Mouse (Mus musculus): ENCODE results near the gene Dnmt1. TPM values are rescaled to one million over a fixed set of nuclear protein-coding genes. Genes with fewer than 3 reads are reported as not detected.

Dnmt1 gene
- polyA plus RNA-seq, 1 experiment from 2014 or later = 78.4 TPM

- no peak overlapping the region for H3K4me2 ChIP-seq (replicated peaks)
- no peak for ATAC-seq (ENCODE audit: insufficient number of reproducible peaks, low FRiP score, low TSS enrichment, low read depth)
- H3K9me3 ChIP-seq (replicated peaks) = no peaks in the 10 kb centered on the region
- H3K27me3 ChIP-seq = peaks cover 7% of the 10 kb centered on the region; the same call in 1 of the 2 replicates
- H3K36me3 ChIP-seq = no peaks in the 10 kb centered on the region
- no peak overlapping the region for H3K4me3 ChIP-seq (replicated peaks)
- H3K9ac ChIP-seq = no peak overlapping the region
- no peaks in the 10 kb centered on the region for H3K4me1 ChIP-seq
- WGBS = 54% methylated on average over 4 of the region's 4 CpGs
- no peak overlapping the region for H3K27ac ChIP-seq (replicated peaks)
Measured at GRCm38 (mm10) chr9:20862225-20862624, 97.5 kb downstream of the Dnmt1 start.

GRCm38 (mm10) chr9:20861821-20862220, 97.9 kb downstream of the Dnmt1 start:
- no peaks in the 10 kb centered on the region for H3K4me1 ChIP-seq
- 8% methylated on average over 4 of the region's 4 CpGs for WGBS
- H3K4me2 ChIP-seq (replicated peaks) = no peak overlapping the region
- no peaks in the 10 kb centered on the region for H3K36me3 ChIP-seq
- H3K9ac ChIP-seq = no peak overlapping the region
- ATAC-seq (ENCODE audit: insufficient number of reproducible peaks, low FRiP score, low TSS enrichment, low read depth) = no peak
- H3K27me3 ChIP-seq = peaks cover 3% of the 10 kb centered on the region; the same call in 1 of the 2 replicates
- no peak overlapping the region for H3K4me3 ChIP-seq (replicated peaks)
- no peak overlapping the region for H3K27ac ChIP-seq (replicated peaks)
- no peaks in the 10 kb centered on the region for H3K9me3 ChIP-seq (replicated peaks)

GRCm38 (mm10) chr9:20859926-20860325, 99.8 kb downstream of the Dnmt1 start:
- Histone ChIP-seq H3K9ac (no peak overlapping the region), H3K4me2 (replicated peaks) (no peak overlapping the region), H3K36me3 (no peaks in the 10 kb centered on the region), H3K27me3 (no peaks in the 10 kb centered on the region), H3K4me3 (replicated peaks) (no peak overlapping the region), H3K4me1 (no peaks in the 10 kb centered on the region), H3K27ac (replicated peaks) (no peak overlapping the region), H3K9me3 (replicated peaks) (no peaks in the 10 kb centered on the region)
- WGBS = 44% methylated on average over 6 of the region's 6 CpGs
- 0 out of 2 replicates have a peak, but pooled peaks have one; percentile 34 for ATAC-seq (ENCODE audit: insufficient number of reproducible peaks, low FRiP score, low TSS enrichment, low read depth)

Small RNAs within 50 kb of the gene (microRNA-seq; reads per million reads assigned to microRNA genes)
- gene Mir7081 (ENCODE audit: borderline number of aligned reads) = 0.86 reads per million

Other genes starting within 250 kb of the Dnmt1 start
- 13.4 and 13.8 TPM in 2 replicates for gene Olfm2, start 213.5 kb downstream of the Dnmt1 start, polyA plus RNA-seq (2015; fragmentation: Nextera tagmentation; extraction: Ambion mirVana)
- 5.9 and 6.8 TPM in 2 replicates for gene Col5a3, start 144.8 kb downstream of the Dnmt1 start, polyA plus RNA-seq (2015; fragmentation: Nextera tagmentation; extraction: Ambion mirVana)
- gene Rdh8, start 141.4 kb downstream of the Dnmt1 start, polyA plus RNA-seq (2015; fragmentation: Nextera tagmentation; extraction: Ambion mirVana) = not detected in 2 replicates
- 16.5 and 18.4 TPM in 2 replicates for gene A230050P20Rik, start 91.2 kb downstream of the Dnmt1 start, polyA plus RNA-seq (2015; fragmentation: Nextera tagmentation; extraction: Ambion mirVana)
- gene Angptl6, start 80.2 kb downstream of the Dnmt1 start, polyA plus RNA-seq (2015; fragmentation: Nextera tagmentation; extraction: Ambion mirVana) = 5.0 and 5.4 TPM in 2 replicates
- gene Ppan, start 71.7 kb downstream of the Dnmt1 start, polyA plus RNA-seq (2015; fragmentation: Nextera tagmentation; extraction: Ambion mirVana) = 83.2 and 89.9 TPM in 2 replicates
- 305 and 312 TPM in 2 replicates for gene Eif3g, start 61.3 kb downstream of the Dnmt1 start, polyA plus RNA-seq (2015; fragmentation: Nextera tagmentation; extraction: Ambion mirVana)
- 61.8 and 68.5 TPM in 2 replicates for gene S1pr2, start 16.9 kb upstream of the Dnmt1 start, polyA plus RNA-seq (2015; fragmentation: Nextera tagmentation; extraction: Ambion mirVana)
- gene Mrpl4, start 42.9 kb upstream of the Dnmt1 start, polyA plus RNA-seq (2015; fragmentation: Nextera tagmentation; extraction: Ambion mirVana) = 122 and 126 TPM in 2 replicates
- 20.7 and 21.7 TPM in 2 replicates for gene Icam1, start 56.1 kb upstream of the Dnmt1 start, polyA plus RNA-seq (2015; fragmentation: Nextera tagmentation; extraction: Ambion mirVana)
- gene Icam4, start 69.5 kb upstream of the Dnmt1 start, polyA plus RNA-seq (2015; fragmentation: Nextera tagmentation; extraction: Ambion mirVana) = 0.59 and 1.0 TPM in 2 replicates
- 0.20 TPM in 2 replicates for gene Icam5, start 72.2 kb upstream of the Dnmt1 start, polyA plus RNA-seq (2015; fragmentation: Nextera tagmentation; extraction: Ambion mirVana)
- gene Zglp1, start 107.2 kb upstream of the Dnmt1 start, polyA plus RNA-seq (2015; fragmentation: Nextera tagmentation; extraction: Ambion mirVana) = 0.39 and 1.5 TPM in 2 replicates
- 0.72 and 1.0 TPM in 2 replicates for gene Gm49373, start 113.2 kb upstream of the Dnmt1 start, polyA plus RNA-seq (2015; fragmentation: Nextera tagmentation; extraction: Ambion mirVana)
- gene Fdx1l, start 113.7 kb upstream of the Dnmt1 start, polyA plus RNA-seq (2015; fragmentation: Nextera tagmentation; extraction: Ambion mirVana) = 61.0 and 65.4 TPM in 2 replicates
- 1.6 and 2.9 TPM in 2 replicates for gene Gm38431, start 132.1 kb upstream of the Dnmt1 start, polyA plus RNA-seq (2015; fragmentation: Nextera tagmentation; extraction: Ambion mirVana)
- 55.4 and 65.8 TPM in 2 replicates for gene Raver1, start 132.1 kb upstream of the Dnmt1 start, polyA plus RNA-seq (2015; fragmentation: Nextera tagmentation; extraction: Ambion mirVana)
- 13.9 and 16.0 TPM in 2 replicates for gene Tyk2, start 171.4 kb upstream of the Dnmt1 start, polyA plus RNA-seq (2015; fragmentation: Nextera tagmentation; extraction: Ambion mirVana)
- gene Cdc37, start 190.1 kb upstream of the Dnmt1 start, polyA plus RNA-seq (2015; fragmentation: Nextera tagmentation; extraction: Ambion mirVana) = 296 and 300 TPM in 2 replicates
- gene Pde4a, start 205.8 kb upstream of the Dnmt1 start, polyA plus RNA-seq (2015; fragmentation: Nextera tagmentation; extraction: Ambion mirVana) = 7.5 and 9.4 TPM in 2 replicates